Mouse (Mus musculus) erythroblast, embryonic 14.5 days (primary cell): ENCODE results near the gene Agt.

Experiments
- GATA1 ChIP-seq: IDR thresholded peaks from 2 replicates; pipeline ENCODE4 v1.6.1; 2012; ENCODE audit warnings: low read length, inconsistent platforms, mixed read lengths
- TAL1 ChIP-seq: IDR thresholded peaks from 3 replicates; pipeline ENCODE4 v1.6.1; 2012; ENCODE audit warnings: low read length, inconsistent platforms, mixed read lengths

DNA sequence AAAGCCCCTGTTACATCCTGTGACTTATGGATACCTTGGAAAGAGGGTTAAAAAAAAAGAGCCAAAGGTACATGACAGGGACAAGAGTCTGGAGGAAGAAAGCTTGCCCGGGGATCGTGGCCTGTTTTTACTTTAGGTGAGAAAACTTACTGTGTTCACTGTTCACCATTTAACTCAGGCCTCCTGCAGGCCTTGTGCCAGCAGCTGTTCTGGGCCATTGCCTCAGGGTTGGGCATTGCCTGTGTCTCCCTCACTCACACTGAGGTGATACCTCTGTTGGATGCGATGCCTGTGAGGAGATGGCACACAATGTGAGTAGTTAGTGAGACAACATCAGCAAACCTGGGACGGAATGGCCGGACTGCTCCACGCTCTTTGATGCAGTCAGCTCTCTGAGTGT, 47.6 kb downstream of the Agt start:
- no peak for TF ChIP-seq GATA1
- TF ChIP-seq TAL1, result no peak
